Mouse (Mus musculus): Measurements from ENCODE around the gene Scn3a.
A peak's percentile ranks its signal among the peaks of the same experiment; 100 is the strongest.
"Not testable (repeated sequence)": the region's sequence is repeated elsewhere in the genome, so short reads cannot be mapped to it uniquely, and the experiment has no call there.

The Scn3a gene

DNA sequence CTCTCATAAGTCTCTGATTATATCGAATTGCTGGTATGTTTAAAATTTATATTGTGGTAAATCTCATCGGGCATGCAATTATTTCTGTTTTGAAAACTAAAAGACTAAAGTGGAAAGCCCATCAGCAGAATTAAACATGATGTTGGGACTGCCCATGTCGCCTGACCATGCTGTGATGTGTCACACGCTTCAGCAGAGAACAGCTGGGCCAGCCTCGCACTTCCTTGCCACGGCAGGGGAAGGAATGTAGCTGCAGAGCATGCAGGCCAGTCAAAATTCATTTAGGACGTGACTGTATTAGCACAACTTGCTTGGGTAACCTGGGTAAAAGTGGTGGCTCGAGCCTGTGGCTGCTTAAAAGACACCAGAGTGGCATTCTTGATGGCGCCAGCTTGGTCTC, 77.0 kb downstream of the Scn3a start:
- no peak for ATAC-seq (ENCODE audit: low TSS enrichment)

DNA sequence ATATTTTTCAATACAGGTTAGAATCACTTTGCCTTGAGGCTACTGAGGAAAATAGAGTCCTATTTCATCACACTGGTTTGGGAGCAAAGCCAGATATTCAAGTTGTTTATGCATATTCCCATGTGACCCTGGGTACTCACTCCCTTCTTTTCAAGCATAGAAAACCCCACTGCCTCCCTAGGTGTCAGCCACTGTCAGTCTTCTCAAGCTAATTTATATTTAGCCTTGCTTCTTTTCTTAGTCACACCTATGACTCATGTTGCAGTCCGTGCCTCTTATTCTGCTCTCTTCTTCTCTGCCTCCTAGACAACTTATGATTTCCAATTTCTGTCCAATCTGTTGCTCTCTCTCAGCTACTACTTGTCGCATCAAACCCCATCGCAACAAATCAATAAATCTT, 84.0 kb downstream of the Scn3a start:
- peak; percentile 99 for ATAC-seq (ENCODE audit: low TSS enrichment)

DNA sequence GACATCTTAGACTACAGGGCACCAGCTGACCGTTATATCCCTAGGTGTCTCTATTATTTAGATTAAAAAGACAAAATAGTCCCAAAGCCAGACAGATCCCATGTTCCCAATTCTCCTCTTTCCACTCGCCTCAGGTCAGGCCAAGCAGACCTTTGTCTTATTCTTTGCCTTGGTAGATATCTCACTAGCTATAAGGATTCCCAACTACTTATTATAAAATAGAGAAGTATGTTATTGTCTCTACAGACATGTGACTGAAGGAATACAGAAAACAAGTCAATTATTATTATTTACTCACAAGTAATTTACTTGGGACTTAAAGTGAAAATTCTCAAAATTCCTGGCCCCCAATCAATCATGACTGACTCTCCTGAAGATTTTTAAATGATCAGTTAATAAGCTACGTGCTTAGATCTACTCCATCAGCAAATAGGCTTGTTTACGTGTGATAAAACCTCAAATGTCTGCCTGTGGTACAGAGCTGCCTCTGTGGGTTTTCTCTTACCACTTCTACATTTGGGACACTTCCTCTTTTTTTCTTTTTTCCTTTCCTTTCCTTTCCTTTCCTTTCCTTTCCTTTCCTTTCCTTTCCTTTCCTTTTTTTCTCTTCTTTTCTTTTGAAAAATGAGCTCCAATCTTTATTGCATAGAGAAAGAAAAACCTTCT, 86.3 kb downstream of the Scn3a start:
- ATAC-seq (ENCODE audit: low TSS enrichment) = no peak

DNA sequence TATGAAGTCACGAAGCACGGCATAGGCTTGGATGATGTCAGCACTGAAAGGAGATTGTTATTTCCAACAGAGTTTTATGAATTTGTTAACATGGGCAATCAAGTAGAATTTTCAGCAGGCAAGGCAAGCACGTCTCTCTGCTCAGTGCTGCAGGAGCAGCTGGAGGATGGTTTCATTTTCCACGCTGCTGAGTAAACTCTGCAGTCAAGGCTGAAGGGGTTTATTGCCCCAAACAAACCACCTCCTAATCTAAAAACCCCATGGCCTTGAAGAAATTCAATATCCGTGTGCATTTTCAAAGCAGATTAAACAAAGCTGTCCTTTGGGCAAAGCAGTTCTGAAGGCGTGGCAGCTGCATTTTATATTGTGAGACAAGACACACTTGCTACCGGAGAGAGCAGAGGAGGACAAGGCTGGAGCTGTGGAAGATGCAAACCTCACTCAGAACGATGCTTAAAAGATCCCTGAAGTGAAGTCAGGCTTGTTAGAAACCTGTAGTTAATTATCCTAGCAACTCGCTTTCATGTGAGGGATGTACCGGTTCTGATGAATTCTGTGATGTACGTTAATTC, 96.0 kb downstream of the Scn3a start:
- ATAC-seq (ENCODE audit: low TSS enrichment) = peak; percentile 96

- no peak for ATAC-seq (ENCODE audit: low TSS enrichment)
Observed at GRCm38 (mm10) chr2:65465694-65466093, 101.7 kb downstream of the Scn3a start.

GRCm38 (mm10) chr2:65453763-65454162, 113.7 kb downstream of the Scn3a start:
- ATAC-seq (ENCODE audit: low TSS enrichment) = no peak

GRCm38 (mm10) chr2:65451401-65452078, 115.9 kb downstream of the Scn3a start:
- not testable (repeated sequence) for ATAC-seq (ENCODE audit: low TSS enrichment)

DNA sequence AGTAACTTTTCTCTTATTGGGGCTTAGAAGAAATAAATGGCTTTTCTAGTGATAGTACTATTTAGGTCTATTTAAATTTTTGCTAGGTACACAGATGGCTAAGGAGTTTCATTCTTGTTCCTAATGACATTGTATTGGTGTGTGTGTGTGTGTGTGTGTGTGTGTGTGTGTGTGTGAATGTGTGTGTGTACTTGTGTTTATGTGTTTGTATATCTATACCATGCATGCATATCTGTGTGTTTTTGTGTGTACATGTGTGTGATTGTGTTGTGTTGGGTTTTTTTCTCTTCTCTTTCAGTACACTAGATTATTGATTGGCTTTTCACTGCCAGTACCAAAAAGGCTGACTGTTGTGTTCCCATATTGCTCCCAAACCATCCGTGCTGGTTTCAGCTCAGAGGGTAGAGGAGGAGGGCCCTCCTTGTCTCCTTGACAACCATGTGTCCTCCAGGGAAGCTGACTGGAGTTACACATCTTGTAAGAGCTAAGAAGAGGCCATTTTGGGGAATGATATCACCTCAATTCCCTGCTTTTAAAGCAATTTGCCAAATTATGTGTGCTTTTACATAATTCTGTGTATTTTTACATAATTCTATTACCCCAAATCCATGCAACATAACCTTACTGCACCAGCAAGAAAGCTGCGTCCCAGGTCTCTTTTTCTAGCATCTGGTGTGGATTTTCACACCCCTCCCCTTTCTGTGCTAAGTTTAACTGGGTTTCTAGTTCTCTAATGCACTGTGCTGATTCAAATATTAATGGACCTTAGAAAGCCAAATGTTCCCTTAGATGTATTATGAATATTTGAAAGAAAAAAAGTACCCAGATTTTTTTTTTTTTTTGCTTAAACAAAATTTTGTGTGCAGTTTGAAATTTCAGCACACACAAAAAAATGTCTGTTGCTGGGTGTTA, 116.7 kb downstream of the Scn3a start:
- ATAC-seq (ENCODE audit: low TSS enrichment) = 0 out of 2 replicates have a peak, but pooled peaks have one; percentile 47

DNA sequence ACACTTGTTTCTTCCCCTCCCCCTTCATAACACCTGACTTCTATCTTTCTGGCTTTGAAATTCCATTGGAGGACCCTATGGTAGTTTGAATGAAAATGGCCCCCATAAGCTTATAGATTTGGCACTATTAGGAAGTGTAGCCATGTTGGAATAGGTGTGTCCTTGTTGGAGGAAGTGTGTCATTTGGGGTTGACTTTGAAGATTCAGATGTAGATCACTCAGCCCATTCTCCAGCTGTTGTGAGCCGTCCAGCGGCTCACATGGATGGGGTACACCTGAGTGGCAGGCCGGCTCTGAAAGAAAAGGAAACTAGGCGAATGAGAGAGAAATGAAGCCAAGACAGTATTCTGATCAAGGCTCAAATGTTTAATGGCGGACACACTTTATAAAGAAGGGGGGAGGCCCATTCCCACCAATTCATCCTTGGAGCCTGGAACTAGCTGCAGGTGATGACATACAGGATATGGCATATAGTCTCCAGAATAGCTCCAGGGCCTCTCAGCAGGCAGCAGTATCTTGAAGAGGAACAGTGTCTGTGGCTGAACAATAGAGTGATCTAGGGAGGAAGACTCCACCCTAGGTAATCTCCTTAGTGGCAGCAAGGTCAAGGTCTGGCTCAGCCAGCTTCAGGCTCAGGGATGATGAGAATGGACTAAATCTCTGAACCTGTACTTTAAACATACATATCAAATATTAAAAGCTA, 118.2 kb downstream of the Scn3a start:
- ATAC-seq (ENCODE audit: low TSS enrichment) = no peak

- no peak for ATAC-seq (ENCODE audit: low TSS enrichment)
Observed at GRCm38 (mm10) chr2:65443082-65443481, 124.3 kb downstream of the Scn3a start.

- peak; percentile 50 for ATAC-seq (ENCODE audit: low TSS enrichment)
Observed at GRCm38 (mm10) chr2:65441566-65441965, 125.9 kb downstream of the Scn3a start.

- peak; percentile 44; the same call in 1 of the 2 replicates for ATAC-seq (ENCODE audit: low TSS enrichment)
Observed at GRCm38 (mm10) chr2:65441110-65441509, 126.3 kb downstream of the Scn3a start.

- no peak for ATAC-seq (ENCODE audit: low TSS enrichment)
Observed at GRCm38 (mm10) chr2:65436917-65437316, 130.5 kb downstream of the Scn3a start.

GRCm38 (mm10) chr2:65423501-65423900, 143.9 kb downstream of the Scn3a start:
- ATAC-seq (ENCODE audit: low TSS enrichment) = no peak

GRCm38 (mm10) chr2:65421259-65422255, 145.9 kb downstream of the Scn3a start:
- ATAC-seq (ENCODE audit: low TSS enrichment) = peak; percentile 44

DNA sequence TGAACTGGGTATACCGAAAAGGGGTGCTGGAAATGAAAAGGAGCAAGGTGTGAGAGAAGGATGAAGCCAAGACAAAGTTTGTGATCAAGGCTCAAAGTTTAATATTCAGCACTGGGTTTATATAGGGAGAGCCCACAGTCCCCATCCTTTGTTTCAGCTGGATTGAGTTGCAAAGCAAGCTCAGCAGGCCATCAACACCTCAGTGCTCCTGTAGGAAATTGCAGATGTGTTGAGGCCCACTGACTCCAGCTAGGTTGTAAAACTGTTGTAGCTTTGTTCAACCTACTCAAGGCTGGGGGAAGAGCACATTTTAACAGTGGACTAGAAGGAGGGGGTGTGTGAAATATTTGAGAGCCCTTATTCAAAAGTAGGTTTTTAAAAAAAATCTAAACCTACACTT, 148.8 kb downstream of the Scn3a start:
- ATAC-seq (ENCODE audit: low TSS enrichment) = no peak

GRCm38 (mm10) chr2:65416535-65416934, 150.9 kb downstream of the Scn3a start:
- ATAC-seq (ENCODE audit: low TSS enrichment) = no peak

DNA sequence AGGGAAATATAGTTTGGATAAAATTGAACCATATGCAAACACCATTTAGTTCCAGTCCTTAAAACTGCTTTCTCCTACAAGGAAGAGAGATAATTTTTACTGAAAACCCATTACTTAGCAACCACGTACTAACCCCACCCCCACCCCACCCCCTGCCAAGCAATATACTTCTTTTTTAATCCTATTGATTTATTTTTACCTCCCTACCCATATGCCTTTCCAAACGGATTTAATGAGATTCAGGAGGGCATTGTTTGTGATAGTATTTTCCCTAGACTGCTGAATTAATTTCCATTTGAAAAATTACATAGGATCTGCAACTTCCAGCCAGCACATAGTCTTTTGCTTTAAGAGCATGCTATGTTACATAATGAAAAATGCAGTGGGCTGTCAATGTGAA, 152.1 kb downstream of the Scn3a start:
- peak; percentile 21 for ATAC-seq (ENCODE audit: low TSS enrichment)

DNA sequence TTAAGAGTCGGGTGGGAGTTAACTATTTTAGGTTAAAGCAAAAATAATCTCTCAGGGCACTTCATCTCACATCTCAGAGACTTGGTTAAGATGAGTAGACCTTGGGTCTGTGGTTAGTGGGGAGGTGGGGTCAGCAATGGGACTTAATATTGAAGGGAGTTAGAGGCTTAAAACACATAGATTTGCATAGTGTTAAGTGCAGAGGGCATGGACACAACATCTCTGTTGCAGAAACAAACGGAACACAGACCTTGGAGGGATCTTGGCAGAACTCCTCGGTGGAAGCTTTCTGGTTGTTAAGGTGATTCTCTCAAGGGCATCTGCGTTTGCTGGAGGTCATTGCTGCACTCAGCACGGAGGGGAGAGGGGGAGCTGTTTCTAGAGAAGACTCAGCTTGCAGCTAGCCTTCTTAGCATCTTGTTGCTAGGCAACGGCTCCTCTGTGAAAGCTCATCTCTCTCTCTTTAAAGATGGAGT, 152.6 kb downstream of the Scn3a start:
- peak; percentile 92 for ATAC-seq (ENCODE audit: low TSS enrichment)

GRCm38 (mm10) chr2:65414237-65414636, 153.2 kb downstream of the Scn3a start:
- peak; percentile 62 for ATAC-seq (ENCODE audit: low TSS enrichment)
